Mouse (Mus musculus) kidney, postnatal 0 days (tissue): ENCODE measurements around the gene Cd3e. TPM values are rescaled to one million over a fixed set of nuclear protein-coding genes. Genes with fewer than 3 reads are reported as not detected.

Experiments
- ATAC-seq: fragments of 200-750 bp; cut with Nextera tagmentation; replicated peaks from 2 replicates; pipeline ENCODE4 v1.8.0; 2017; ENCODE audit warnings: low read depth, moderate number of reproducible peaks, moderate TSS enrichment, moderate library complexity; ENCODE audit not compliant: low FRiP score
- DNase-seq: peaks from one replicate; pipeline ENCODE4 v3.0.0-alpha.2; 2016; ENCODE audit warnings: low spot score
- H3K27ac ChIP-seq: fragments of 300-500 bp; sonication (generic); 2 replicates; pipeline ENCODE4 v1.5.1; 2014; ENCODE audit warnings: mild to moderate bottlenecking
- H3K27me3 ChIP-seq: fragments of 300-500 bp; sonication (generic); 2 replicates; pipeline ENCODE4 v1.6.1; 2014; ENCODE audit warnings: low read length, mixed read lengths; ENCODE audit not compliant: insufficient read depth
- H3K36me3 ChIP-seq: fragments of 300-500 bp; sonication (generic); 2 replicates; pipeline ENCODE4 v1.6.1; 2014; ENCODE audit warnings: low read length, mixed read lengths; ENCODE audit not compliant: insufficient read depth
- H3K4me1 ChIP-seq: fragments of 300-500 bp; sonication (generic); replicated peaks from 2 replicates; pipeline ENCODE4 v1.6.1; 2014; ENCODE audit warnings: antibody characterized with exemption, low read length, mixed read lengths; ENCODE audit not compliant: insufficient read depth
- H3K4me2 ChIP-seq: fragments of 300-500 bp; sonication (generic); 2 replicates; pipeline ENCODE4 v1.6.1; 2014; ENCODE audit warnings: mild to moderate bottlenecking, low read length, moderate library complexity, mixed read lengths
- H3K4me3 ChIP-seq: fragments of 300-500 bp; sonication (generic); replicated peaks from 2 replicates; pipeline ENCODE4 v1.5.1; 2014; ENCODE audit warnings: low read depth, low read length
- H3K9ac ChIP-seq: fragments of 300-500 bp; sonication (generic); 2 replicates; pipeline ENCODE4 v1.6.1; 2014; ENCODE audit warnings: low read depth, low read length
- H3K9me3 ChIP-seq: fragments of 300-500 bp; sonication (generic); replicated peaks from 2 replicates; pipeline ENCODE4 v1.6.1; 2016; ENCODE audit warnings: low read length, inconsistent platforms, mixed read lengths
- CTCF ChIP-seq: IDR thresholded peaks from 2 replicates; pipeline ENCODE4 v1.5.1; 2016; ENCODE audit warnings: antibody characterized with exemption, low read depth, mild to moderate bottlenecking, moderate library complexity
- WGBS: fragments of 180-500 bp; shearing (Covaris S2); extraction: QIAGEN DNeasy Blood & Tissue Kit; methylation state at CpG from one replicate; pipeline ENCODE4 v1.1.7; 2014; 5-methylcytosine and 5-hydroxymethylcytosine counted together
- polyA plus RNA-seq: library from polyadenylated mRNA; unstranded; fragments of >200 nt; fragmentation: Nextera tagmentation; extraction: Ambion mirVana; gene quantifications from 2 replicates; pipeline ENCODE4 v1.2.1, GENCODE M21; 2015

Cd3e gene
- polyA plus RNA-seq, 1 experiment from 2014 or later: 0.08 TPM

GRCm38 (mm10) chr9:44966815-44967242 is 42.6 kb downstream of the Cd3e start:
- Histone ChIP-seq H3K4me1 (peaks cover 3% of the 10 kb centered on the region; the same call in 1 of the 2 replicates), H3K27me3 (no peaks in the 10 kb centered on the region), H3K36me3 (no peaks in the 10 kb centered on the region), H3K4me2 (no peak overlapping the region), H3K9me3 (no peaks in the 10 kb centered on the region), H3K9ac (no peak overlapping the region), H3K4me3 (no peak overlapping the region), H3K27ac (no peak overlapping the region)
- DNase-seq: peak; percentile 89
- TF ChIP-seq CTCF: peak; percentile 91
- ATAC-seq: peak; percentile 61; the same call in 1 of the 2 replicates
- 19% methylated on average over 3 of the region's 3 CpGs for WGBS

- no peak for TF ChIP-seq CTCF
- Histone ChIP-seq H3K4me1 (peaks cover 3% of the 10 kb centered on the region; the same call in 1 of the 2 replicates), H3K36me3 (no peaks in the 10 kb centered on the region), H3K27me3 (no peaks in the 10 kb centered on the region), H3K9me3 (no peaks in the 10 kb centered on the region), H3K4me3 (peak overlapping the region; percentile 80), H3K9ac (peak overlapping the region; percentile 32; the same call in 1 of the 2 replicates), H3K27ac (peak overlapping the region; percentile 55; the same call in 1 of the 2 replicates), H3K4me2 (peak overlapping the region; percentile 85)
- 13% methylated on average over 10 of the region's 10 CpGs for whole genome bisulfite sequencing
- ATAC-seq (peak; percentile 11; the same call in 1 of the 2 replicates), DNase-seq (no peak)
Observed at GRCm38 (mm10) chr9:44965833-44966466, 43.5 kb downstream of the Cd3e start.

GRCm38 (mm10) chr9:44965126-44965832 is 44.1 kb downstream of the Cd3e start, which contains the start of gene Ube4a:
Gene Ube4a, minus strand, starts transcription at chr9:44965600.
- Histone ChIP-seq H3K9me3 (no peaks in the 10 kb centered on the region), H3K27ac (peak within 1 kb of the TSS; percentile 69), H3K27me3 (no peaks in the 10 kb centered on the region), H3K4me2 (peak within 1 kb of the TSS; percentile 85), H3K4me3 (peak within 1 kb of the TSS; percentile 80), H3K4me1 (peaks cover 3% of the 10 kb centered on the region; the same call in 1 of the 2 replicates), H3K36me3 (no peaks in the 10 kb centered on the region), H3K9ac (peak within 1 kb of the TSS; percentile 77)
- peak; percentile 95 for ATAC-seq
- no peak for TF ChIP-seq CTCF
- peak; percentile 99 for DNase-seq
- under 1% methylated on average over 39 of the region's 39 CpGs for WGBS

DNA sequence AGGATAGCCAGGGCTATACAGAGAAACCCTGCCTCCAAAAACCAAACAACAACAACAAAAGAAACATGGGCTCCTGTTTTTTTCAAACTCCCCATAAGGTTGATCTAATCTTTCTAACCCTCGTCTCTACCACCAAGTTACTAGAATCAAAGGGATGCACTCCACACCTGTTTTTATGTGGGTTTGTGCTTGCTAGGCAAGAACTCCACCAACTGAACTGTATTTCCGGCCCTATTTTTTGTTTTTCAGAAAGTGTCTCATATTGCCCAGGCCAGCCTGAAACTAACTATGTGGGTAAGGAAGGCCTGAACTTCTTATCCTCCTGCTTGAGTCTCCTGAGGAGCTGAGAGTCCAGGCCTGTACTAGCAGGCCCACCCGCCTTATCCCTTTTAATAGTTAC is 55.0 kb downstream of the Cd3e start:
- no peak overlapping the region for H3K4me3 ChIP-seq
- no peak overlapping the region for H3K9ac ChIP-seq
- no peaks in the 10 kb centered on the region for H3K27me3 ChIP-seq
- H3K4me1 ChIP-seq: no peaks in the 10 kb centered on the region
- ATAC-seq: no peak
- 94% methylated on average over 3 of the region's 3 CpGs for WGBS
- H3K36me3 ChIP-seq: peaks cover 49% of the 10 kb centered on the region
- no peaks in the 10 kb centered on the region for H3K9me3 ChIP-seq
- no peak for DNase-seq
- no peak overlapping the region for H3K27ac ChIP-seq
- no peak overlapping the region for H3K4me2 ChIP-seq
- no peak for TF ChIP-seq CTCF

Other genes with a start within 250 kb of the Cd3e start
- 135 and 149 TPM in 2 replicates for gene Arcn1, start 241.8 kb downstream of the Cd3e start, polyA plus RNA-seq
- gene Ift46, start 241.7 kb downstream of the Cd3e start, polyA plus RNA-seq: 98.3 and 109 TPM in 2 replicates
- gene Tmem25, start 210.3 kb downstream of the Cd3e start, polyA plus RNA-seq: 36.0 and 38.0 TPM in 2 replicates
- gene Ttc36, start 206.6 kb downstream of the Cd3e start, polyA plus RNA-seq: 514 and 515 TPM in 2 replicates
- 6.6 and 9.5 TPM in 2 replicates for gene Kmt2a, start 128.3 kb downstream of the Cd3e start, polyA plus RNA-seq
- 1,237 and 1,429 TPM in 2 replicates for gene Atp5l, start 88.9 kb downstream of the Cd3e start, polyA plus RNA-seq
- gene Ube4a, start 44.0 kb downstream of the Cd3e start, polyA plus RNA-seq: 18.6 and 22.1 TPM in 2 replicates
- gene Cd3g, start 29.2 kb downstream of the Cd3e start, polyA plus RNA-seq: 0.26 TPM in 1 of 2 replicates, not detected in the other
- 0.08 and 0.37 TPM in 2 replicates for gene Cd3d, start 27.8 kb downstream of the Cd3e start, polyA plus RNA-seq
- gene Mpzl2, start 30.2 kb upstream of the Cd3e start, polyA plus RNA-seq: 21.8 and 23.1 TPM in 2 replicates
- gene Mpzl3, start 45.6 kb upstream of the Cd3e start, polyA plus RNA-seq: 2.7 and 3.5 TPM in 2 replicates
- gene Jaml, start 69.6 kb upstream of the Cd3e start, polyA plus RNA-seq: 0.61 and 0.70 TPM in 2 replicates
- 2.4 and 2.8 TPM in 2 replicates for gene Scn2b, start 108.2 kb upstream of the Cd3e start, polyA plus RNA-seq
- 4.3 and 4.6 TPM in 2 replicates for gene Scn4b, start 128.8 kb upstream of the Cd3e start, polyA plus RNA-seq
- gene BC049352, start 172.4 kb upstream of the Cd3e start, polyA plus RNA-seq: 0.08 TPM in 1 of 2 replicates, not detected in the other
- gene Tmprss4, start 194.5 kb upstream of the Cd3e start, polyA plus RNA-seq: 0.36 and 0.46 TPM in 2 replicates